Mouse (Mus musculus): ENCODE measurements around the gene Arl6ip4. TPM values are rescaled to one million over a fixed set of nuclear protein-coding genes. Genes with fewer than 3 reads are reported as not detected.
A peak's percentile ranks its signal among the peaks of the same experiment; 100 is the strongest.

Arl6ip4 gene
- polyA plus RNA-seq, 1 experiment from 2014 or later: 139 TPM

GRCm38 (mm10) chr5:124125093-124125492 lies 9.2 kb downstream of the Arl6ip4 start:
- H3K9me3 ChIP-seq (replicated peaks): no peaks in the 10 kb centered on the region
- WGBS: 92% methylated on average over 11 of the region's 11 CpGs
- H3K4me1 ChIP-seq: no peaks in the 10 kb centered on the region
- H3K27ac ChIP-seq: no peak overlapping the region
- H3K36me3 ChIP-seq: peaks cover 66% of the 10 kb centered on the region
- H3K27me3 ChIP-seq (ENCODE audit: low read depth, poor library complexity, severe bottlenecking): no peaks in the 10 kb centered on the region
- no peak for DNase-seq (ENCODE audit: low spot score)
- no peak overlapping the region for H3K4me3 ChIP-seq

GRCm38 (mm10) chr5:124134261-124134660 lies 18.4 kb downstream of the Arl6ip4 start:
- peaks cover 19% of the 10 kb centered on the region for H3K36me3 ChIP-seq
- H3K27me3 ChIP-seq (ENCODE audit: low read depth, poor library complexity, severe bottlenecking): no peaks in the 10 kb centered on the region
- H3K4me1 ChIP-seq: no peaks in the 10 kb centered on the region
- no peak overlapping the region for H3K4me3 ChIP-seq
- DNase-seq (ENCODE audit: low spot score): no peak
- 89% methylated on average over 5 of the region's 5 CpGs for WGBS
- H3K9me3 ChIP-seq (replicated peaks): no peaks in the 10 kb centered on the region
- no peak overlapping the region for H3K27ac ChIP-seq

GRCm38 (mm10) chr5:124138066-124138465 lies 22.2 kb downstream of the Arl6ip4 start:
- H3K36me3 ChIP-seq: peaks cover 12% of the 10 kb centered on the region
- no peaks in the 10 kb centered on the region for H3K9me3 ChIP-seq (replicated peaks)
- no peak for DNase-seq (ENCODE audit: low spot score)
- H3K4me1 ChIP-seq: no peaks in the 10 kb centered on the region
- H3K4me3 ChIP-seq: no peak overlapping the region
- H3K27me3 ChIP-seq (ENCODE audit: low read depth, poor library complexity, severe bottlenecking): no peaks in the 10 kb centered on the region
- WGBS: 84% methylated on average over 7 of the region's 7 CpGs
- H3K27ac ChIP-seq: no peak overlapping the region

GRCm38 (mm10) chr5:124149028-124149427 lies 33.1 kb downstream of the Arl6ip4 start:
- H3K36me3 ChIP-seq: no peaks in the 10 kb centered on the region

GRCm38 (mm10) chr5:124150895-124151294 lies 35.0 kb downstream of the Arl6ip4 start:
- DNase-seq (ENCODE audit: low spot score): no peak
- Histone ChIP-seq H3K4me1 (peaks cover 3% of the 10 kb centered on the region; the same call in 1 of the 2 replicates), H3K36me3 (no peaks in the 10 kb centered on the region), H3K27me3 (ENCODE audit: low read depth, poor library complexity, severe bottlenecking) (no peaks in the 10 kb centered on the region), H3K9me3 (replicated peaks) (no peaks in the 10 kb centered on the region), H3K27ac (no peak overlapping the region), H3K4me3 (no peak overlapping the region)
- WGBS: 82% methylated on average over 7 of the region's 7 CpGs

More at GRCm38 (mm10) chr5:124149028-124149427, 33.1 kb downstream of the Arl6ip4 start:
- no peak for DNase-seq (ENCODE audit: low spot score)
- Histone ChIP-seq H3K27ac (no peak overlapping the region), H3K9me3 (replicated peaks) (no peaks in the 10 kb centered on the region), H3K4me3 (no peak overlapping the region), H3K4me1 (peaks cover 8% of the 10 kb centered on the region; the same call in 1 of the 2 replicates), H3K27me3 (ENCODE audit: low read depth, poor library complexity, severe bottlenecking) (no peaks in the 10 kb centered on the region)
- WGBS: 54% methylated on average over 5 of the region's 5 CpGs

- 90% methylated on average over 4 of the region's 4 CpGs for WGBS
- H3K27ac ChIP-seq: no peak overlapping the region
- no peaks in the 10 kb centered on the region for H3K27me3 ChIP-seq (ENCODE audit: low read depth, poor library complexity, severe bottlenecking)
- no peaks in the 10 kb centered on the region for H3K36me3 ChIP-seq
- H3K4me1 ChIP-seq: no peaks in the 10 kb centered on the region
- no peak overlapping the region for H3K4me3 ChIP-seq
- no peak for DNase-seq (ENCODE audit: low spot score)
- no peaks in the 10 kb centered on the region for H3K9me3 ChIP-seq (replicated peaks)
These were observed 36.8 kb downstream of the Arl6ip4 start for GRCm38 (mm10) chr5:124152734-124153133.

GRCm38 (mm10) chr5:124155943-124156342 lies 40.1 kb downstream of the Arl6ip4 start:
- DNase-seq (ENCODE audit: low spot score): no peak
- 90% methylated on average over 5 of the region's 5 CpGs for WGBS

GRCm38 (mm10) chr5:124158305-124158704 lies 42.4 kb downstream of the Arl6ip4 start:
- H3K4me1 ChIP-seq: peaks cover 35% of the 10 kb centered on the region
- H3K27me3 ChIP-seq (ENCODE audit: low read depth, poor library complexity, severe bottlenecking): no peaks in the 10 kb centered on the region
- no peak for DNase-seq (ENCODE audit: low spot score)
- no peaks in the 10 kb centered on the region for H3K9me3 ChIP-seq (replicated peaks)
- H3K27ac ChIP-seq: no peak overlapping the region
- no peaks in the 10 kb centered on the region for H3K36me3 ChIP-seq
- no peak overlapping the region for H3K4me3 ChIP-seq
- 53% methylated on average over 4 of the region's 4 CpGs for WGBS

More at GRCm38 (mm10) chr5:124155943-124156342, 40.1 kb downstream of the Arl6ip4 start:
- H3K27ac ChIP-seq: no peak overlapping the region
- no peaks in the 10 kb centered on the region for H3K9me3 ChIP-seq (replicated peaks)
- peaks cover 19% of the 10 kb centered on the region for H3K4me1 ChIP-seq
- H3K4me3 ChIP-seq: no peak overlapping the region
- H3K36me3 ChIP-seq: no peaks in the 10 kb centered on the region
- H3K27me3 ChIP-seq (ENCODE audit: low read depth, poor library complexity, severe bottlenecking): no peaks in the 10 kb centered on the region

GRCm38 (mm10) chr5:124159453-124159852 lies 43.6 kb downstream of the Arl6ip4 start:
- H3K4me3 ChIP-seq: no peak overlapping the region
- H3K36me3 ChIP-seq: no peaks in the 10 kb centered on the region
- 18% methylated on average over 7 of the region's 7 CpGs for WGBS
- no peaks in the 10 kb centered on the region for H3K27me3 ChIP-seq (ENCODE audit: low read depth, poor library complexity, severe bottlenecking)
- H3K27ac ChIP-seq: peak overlapping the region; percentile 50
- H3K9me3 ChIP-seq (replicated peaks): no peaks in the 10 kb centered on the region
- H3K4me1 ChIP-seq: peaks cover 46% of the 10 kb centered on the region
- DNase-seq (ENCODE audit: low spot score): peak; percentile 44

GRCm38 (mm10) chr5:124161831-124162230 lies 45.9 kb downstream of the Arl6ip4 start:
- 36% methylated on average over 10 of the region's 10 CpGs for WGBS
- Histone ChIP-seq H3K27me3 (ENCODE audit: low read depth, poor library complexity, severe bottlenecking) (no peaks in the 10 kb centered on the region), H3K4me3 (no peak overlapping the region)

GRCm38 (mm10) chr5:124162577-124162976 lies 46.7 kb downstream of the Arl6ip4 start:
- Histone ChIP-seq H3K4me3 (no peak overlapping the region), H3K9me3 (replicated peaks) (no peaks in the 10 kb centered on the region), H3K36me3 (no peaks in the 10 kb centered on the region), H3K4me1 (peaks cover 78% of the 10 kb centered on the region), H3K27me3 (ENCODE audit: low read depth, poor library complexity, severe bottlenecking) (no peaks in the 10 kb centered on the region), H3K27ac (no peak overlapping the region)
- 62% methylated on average over 5 of the region's 5 CpGs for WGBS
- peak; percentile 53 for DNase-seq (ENCODE audit: low spot score)

More at GRCm38 (mm10) chr5:124161831-124162230, 45.9 kb downstream of the Arl6ip4 start:
- Histone ChIP-seq H3K27ac (no peak overlapping the region), H3K9me3 (replicated peaks) (no peaks in the 10 kb centered on the region), H3K36me3 (no peaks in the 10 kb centered on the region), H3K4me1 (peaks cover 70% of the 10 kb centered on the region)
- DNase-seq (ENCODE audit: low spot score): no peak

GRCm38 (mm10) chr5:124163445-124163844 lies 47.6 kb downstream of the Arl6ip4 start:
- Histone ChIP-seq H3K36me3 (no peaks in the 10 kb centered on the region), H3K27me3 (ENCODE audit: low read depth, poor library complexity, severe bottlenecking) (no peaks in the 10 kb centered on the region), H3K4me3 (no peak overlapping the region), H3K27ac (no peak overlapping the region), H3K9me3 (replicated peaks) (no peaks in the 10 kb centered on the region), H3K4me1 (peaks cover 85% of the 10 kb centered on the region)
- no peak for DNase-seq (ENCODE audit: low spot score)
- WGBS: 84% methylated on average over 11 of the region's 11 CpGs

- Histone ChIP-seq H3K27me3 (ENCODE audit: low read depth, poor library complexity, severe bottlenecking) (no peaks in the 10 kb centered on the region), H3K36me3 (no peaks in the 10 kb centered on the region), H3K4me1 (peaks cover 81% of the 10 kb centered on the region), H3K9me3 (replicated peaks) (no peaks in the 10 kb centered on the region), H3K4me3 (no peak overlapping the region), H3K27ac (peak overlapping the region; percentile 56)
- WGBS: 48% methylated on average over 15 of the region's 15 CpGs
- DNase-seq (ENCODE audit: low spot score): peak; percentile 48
These were observed 50.0 kb downstream of the Arl6ip4 start for GRCm38 (mm10) chr5:124165622-124166570.
